Mouse (Mus musculus): ENCODE measurements around the gene Brdt. TPM values are rescaled to one million over a fixed set of nuclear protein-coding genes. Genes with fewer than 3 reads are reported as not detected.

The Brdt gene
- polyA plus RNA-seq, 1 experiment, result 11.2 TPM

- no peak for DNase-seq (ENCODE audit: extremely low spot score in 1 of 2, low spot score in 1 of 2)
Measured at GRCm38 (mm10) chr5:107410305-107410704, 79.3 kb downstream of the Brdt start.

- DNase-seq (ENCODE audit: extremely low spot score in 1 of 2, low spot score in 1 of 2), result peak in 1 of 2 experiments; percentile 41
Measured at GRCm38 (mm10) chr5:107411326-107411725, 80.4 kb downstream of the Brdt start.

GRCm38 (mm10) chr5:107412285-107412684 lies 81.3 kb downstream of the Brdt start:
- DNase-seq (ENCODE audit: extremely low spot score in 1 of 2, low spot score in 1 of 2), result no peak

GRCm38 (mm10) chr5:107415098-107415497 lies 84.1 kb downstream of the Brdt start:
- peak; percentile 38 to 70 for DNase-seq (ENCODE audit: extremely low spot score in 1 of 2, low spot score in 1 of 2)

GRCm38 (mm10) chr5:107421676-107422075 lies 90.7 kb downstream of the Brdt start:
- no peak for DNase-seq (ENCODE audit: extremely low spot score in 1 of 2, low spot score in 1 of 2)

GRCm38 (mm10) chr5:107431249-107431648 lies 100.3 kb downstream of the Brdt start, which contains the start of gene Lpcat2b:
TSS of gene Lpcat2b (plus strand) at chr5:107431549.
- DNase-seq (ENCODE audit: extremely low spot score in 1 of 2, low spot score in 1 of 2), result no peak

GRCm38 (mm10) chr5:107434001-107434400 lies 103.0 kb downstream of the Brdt start:
- DNase-seq (ENCODE audit: extremely low spot score in 1 of 2, low spot score in 1 of 2), result peak in 1 of 2 experiments; percentile 69

- no peak for DNase-seq (ENCODE audit: extremely low spot score in 1 of 2, low spot score in 1 of 2)
Measured at GRCm38 (mm10) chr5:107436185-107436584, 105.2 kb downstream of the Brdt start.

Other genes with a start within 250 kb of the Brdt start
- gene Tgfbr3, start 41.5 kb upstream of the Brdt start, polyA plus RNA-seq (2012; rRNA removed), result 4.6 and 6.8 TPM in 2 replicates
- 72.8 and 77.9 TPM in 2 replicates for gene Ephx4, start 71.6 kb downstream of the Brdt start, polyA plus RNA-seq (2012; rRNA removed)
- 0.08 TPM in 1 of 2 replicates, not detected in the other for gene Lpcat2b, start 100.4 kb downstream of the Brdt start, polyA plus RNA-seq (2012; rRNA removed)
- 53.7 and 54.1 TPM in 2 replicates for gene Btbd8, start 106.8 kb downstream of the Brdt start, polyA plus RNA-seq (2012; rRNA removed)
- gene Gm42669, start 176.5 kb downstream of the Brdt start, polyA plus RNA-seq (2012; rRNA removed), result 0.80 and 0.94 TPM in 2 replicates
- 0.48 and 0.76 TPM in 2 replicates for gene 1700028K03Rik, start 203.6 kb downstream of the Brdt start, polyA plus RNA-seq (2012; rRNA removed)